Mouse (Mus musculus) right cerebral cortex, postnatal 14 days (tissue): ENCODE measurements at regions not wholly inside any gene's neighbourhood (a gene's known extent, or its start where the extent isn't known, plus 50 kb on each side); places are given as distances from the start of the nearest gene placed in this dataset.
"Not testable (repeated sequence)": the region's sequence is repeated elsewhere in the genome, so short reads cannot be mapped to it uniquely, and the experiment has no call there.

Experiments
- DNase-seq: peaks from one replicate; pipeline ENCODE4 v3.0.0; 2022

DNA sequence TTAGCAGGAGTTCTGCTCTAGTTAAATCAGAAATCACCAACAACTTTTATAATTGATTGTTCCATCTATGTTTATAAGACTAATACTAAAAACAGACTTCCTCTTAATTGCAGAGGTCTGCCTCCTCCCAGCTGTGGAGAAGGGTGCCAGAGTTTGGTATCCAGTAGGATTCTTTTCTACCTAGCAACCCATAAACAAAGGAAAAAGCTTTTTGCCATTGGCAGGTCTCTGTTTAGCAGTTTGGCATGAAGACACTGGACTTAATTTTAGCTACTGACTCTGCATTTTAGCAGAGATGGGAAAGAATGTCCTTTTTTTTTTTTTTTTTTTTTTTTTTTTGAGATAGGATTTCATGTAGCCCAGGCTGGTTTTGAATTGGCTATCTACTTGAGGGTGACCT lies 1628.4 kb downstream of the A830018L16Rik start:
- DNase-seq = no peak

DNA sequence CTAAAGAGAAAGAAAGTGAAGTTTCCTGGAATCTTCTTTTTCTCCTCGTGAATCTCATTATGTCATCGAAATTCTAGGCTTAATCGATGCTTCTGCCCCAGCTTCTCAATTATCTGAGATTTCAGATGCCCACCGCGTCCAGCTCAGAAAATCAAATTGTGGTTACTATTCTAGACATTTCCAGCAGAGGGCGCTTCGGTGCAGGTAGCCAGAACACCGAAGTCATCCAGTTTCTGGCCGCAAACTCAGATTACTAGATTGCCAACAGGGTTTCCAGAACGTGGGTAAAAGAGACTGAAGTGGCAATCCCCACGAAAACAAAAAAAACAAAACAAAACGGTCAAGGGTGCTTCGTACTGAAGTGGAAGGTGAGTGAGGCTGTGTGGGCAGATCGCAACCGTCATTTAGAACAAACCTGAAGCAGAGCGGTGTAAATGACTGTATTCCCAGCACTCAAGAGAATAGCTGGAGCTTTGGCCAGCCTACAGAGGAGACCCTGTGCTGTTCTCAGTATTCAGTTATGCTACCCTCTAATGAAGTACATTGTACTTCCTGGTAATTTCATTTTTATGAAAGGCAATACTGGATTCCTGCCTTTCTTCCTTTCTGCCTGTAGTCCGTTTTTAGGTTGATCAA lies 1636.4 kb downstream of the A830018L16Rik start:
- DNase-seq = peak; percentile 40

GRCm38 (mm10) chr1:13051433-13052066 lies 1637.6 kb downstream of the A830018L16Rik start:
- DNase-seq = not testable (repeated sequence)

DNA sequence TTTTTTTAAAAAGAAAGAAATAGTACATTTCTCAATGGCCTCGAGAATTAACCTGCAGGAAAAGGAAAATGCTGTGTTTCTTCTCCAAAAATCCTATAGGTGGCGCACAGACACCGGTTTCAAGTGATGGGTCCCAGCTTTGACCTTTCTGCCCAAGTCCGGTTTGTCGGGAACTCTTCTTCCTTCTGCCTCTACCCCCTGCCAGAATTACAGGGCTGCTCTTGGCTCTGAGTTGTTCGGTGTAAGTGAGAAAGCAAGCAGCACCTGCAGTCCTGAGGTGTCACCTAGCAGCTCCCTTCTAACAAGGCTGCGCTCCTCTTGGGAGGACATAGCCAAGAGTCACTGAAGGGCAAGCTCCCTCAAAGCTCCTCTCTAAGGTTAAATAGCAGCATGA lies 1638.2 kb downstream of the A830018L16Rik start:
- no peak for DNase-seq

GRCm38 (mm10) chr1:13057741-13058140 lies 1643.8 kb downstream of the A830018L16Rik start:
- no peak for DNase-seq

DNA sequence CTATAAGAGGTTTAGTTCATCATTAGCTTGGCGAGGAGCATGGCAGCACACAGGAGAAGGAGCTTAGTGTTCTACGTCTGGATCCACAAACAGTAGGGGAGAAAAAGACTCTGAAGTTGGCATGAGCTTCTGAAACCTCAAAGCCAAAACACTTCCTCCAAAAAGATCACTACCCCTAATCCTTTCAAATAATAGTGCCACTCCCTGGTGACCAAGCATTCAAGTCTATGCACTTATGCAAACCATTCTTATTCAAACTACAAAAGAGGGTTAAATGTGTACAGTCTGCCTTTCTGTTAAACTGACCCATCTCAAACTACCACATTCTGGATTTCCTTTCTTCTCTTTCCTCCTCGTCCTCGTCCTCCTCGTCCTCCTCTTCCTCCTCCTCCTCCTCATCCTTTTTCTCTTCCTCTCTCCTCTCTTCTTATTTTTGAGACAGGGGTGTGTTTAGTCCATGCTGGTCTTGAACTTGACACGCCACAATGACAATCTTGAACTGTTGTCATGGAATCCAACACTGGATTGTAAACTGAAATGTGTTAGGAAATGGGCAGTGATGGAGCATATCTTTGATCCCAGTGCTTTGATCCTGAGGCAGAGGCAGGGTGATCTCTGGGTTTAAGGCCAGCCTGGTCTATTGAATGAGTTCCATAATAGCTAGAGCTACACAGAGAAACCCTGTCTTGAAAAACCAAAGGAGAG lies 1645.9 kb downstream of the A830018L16Rik start:
- no peak for DNase-seq
